Mouse (Mus musculus) mouse trophoblast stem cell (cell line): ENCODE measurements around the gene Rad9b.

Experiments used
- in situ Hi-C, 2 experiments: fragments of 300-500 bp; cut with MseI, MboI; formaldehyde crosslinking; loops; 2 replicates in 1 of 2; 3 replicates in 1 of 2; pipeline ENCODE4 v1.15.1; 2025

Gene Rad9b

GRCm38 (mm10) chr5:122353807-122354491, at the start of gene Rad9b, which contains the start of gene Vps29:
Rad9b (minus strand) TSS chr5:122354233.
Vps29 (plus strand) TSS chr5:122354369.
- in situ Hi-C loops = no loop called here

GRCm38 (mm10) chr5:122403362-122403761, 49.3 kb upstream of the Rad9b start:
- in situ Hi-C loops = no loop called here

- in situ Hi-C loops = no loop called here
Measured at GRCm38 (mm10) chr5:122402772-122403171, 48.7 kb upstream of the Rad9b start.

- in situ Hi-C loops = no loop called here
Measured at GRCm38 (mm10) chr5:122402160-122402559, 48.1 kb upstream of the Rad9b start.

GRCm38 (mm10) chr5:122401303-122401640, 47.2 kb upstream of the Rad9b start:
- in situ Hi-C loops = no loop called here

- in situ Hi-C loops = no loop called here
Measured at GRCm38 (mm10) chr5:122400628-122401302, 46.7 kb upstream of the Rad9b start.

GRCm38 (mm10) chr5:122399871-122400270, 45.8 kb upstream of the Rad9b start:
- in situ Hi-C loops = no loop called here

GRCm38 (mm10) chr5:122397495-122397894, 43.5 kb upstream of the Rad9b start:
- in situ Hi-C loops = no loop called here

GRCm38 (mm10) chr5:122396791-122397190, 42.8 kb upstream of the Rad9b start:
- in situ Hi-C loops = no loop called here

GRCm38 (mm10) chr5:122393887-122394286, 39.9 kb upstream of the Rad9b start:
- in situ Hi-C loops = no loop called here

GRCm38 (mm10) chr5:122392227-122393004, 38.4 kb upstream of the Rad9b start:
- in situ Hi-C loops = no loop called here

GRCm38 (mm10) chr5:122391786-122392180, 37.8 kb upstream of the Rad9b start, which contains the start of gene Arpc3:
Arpc3 (plus strand) TSS chr5:122391878.
- in situ Hi-C loops = no loop called here

- in situ Hi-C loops = no loop called here
Measured at GRCm38 (mm10) chr5:122391178-122391785, 37.2 kb upstream of the Rad9b start.

- in situ Hi-C loops = no loop called here
Measured at GRCm38 (mm10) chr5:122390671-122391070, 36.6 kb upstream of the Rad9b start.

GRCm38 (mm10) chr5:122390006-122390405, 36.0 kb upstream of the Rad9b start:
- in situ Hi-C loops = no loop called here

GRCm38 (mm10) chr5:122379374-122380155, 25.5 kb upstream of the Rad9b start:
- in situ Hi-C loops = no loop called here

GRCm38 (mm10) chr5:122378171-122378570, 24.1 kb upstream of the Rad9b start:
- in situ Hi-C loops = no loop called here

- in situ Hi-C loops = no loop called here
Measured at GRCm38 (mm10) chr5:122377101-122377833, 23.2 kb upstream of the Rad9b start.

- in situ Hi-C loops = no loop called here
Measured at GRCm38 (mm10) chr5:122372878-122373277, 18.8 kb upstream of the Rad9b start.

- in situ Hi-C loops = no loop called here
Measured at GRCm38 (mm10) chr5:122372192-122372769, 18.2 kb upstream of the Rad9b start, which contains the start of gene Fam216a. Fam216a (minus strand) TSS chr5:122372364.
